Mouse (Mus musculus): ENCODE measurements around the gene Hook2. TPM values are rescaled to one million over a fixed set of nuclear protein-coding genes. Genes with fewer than 3 reads are reported as not detected.
A peak's percentile ranks its signal among the peaks of the same experiment; 100 is the strongest.

Hook2 gene
- total RNA-seq, 2 experiments from 2014 or later: 7.6 to 9.3 TPM

DNA sequence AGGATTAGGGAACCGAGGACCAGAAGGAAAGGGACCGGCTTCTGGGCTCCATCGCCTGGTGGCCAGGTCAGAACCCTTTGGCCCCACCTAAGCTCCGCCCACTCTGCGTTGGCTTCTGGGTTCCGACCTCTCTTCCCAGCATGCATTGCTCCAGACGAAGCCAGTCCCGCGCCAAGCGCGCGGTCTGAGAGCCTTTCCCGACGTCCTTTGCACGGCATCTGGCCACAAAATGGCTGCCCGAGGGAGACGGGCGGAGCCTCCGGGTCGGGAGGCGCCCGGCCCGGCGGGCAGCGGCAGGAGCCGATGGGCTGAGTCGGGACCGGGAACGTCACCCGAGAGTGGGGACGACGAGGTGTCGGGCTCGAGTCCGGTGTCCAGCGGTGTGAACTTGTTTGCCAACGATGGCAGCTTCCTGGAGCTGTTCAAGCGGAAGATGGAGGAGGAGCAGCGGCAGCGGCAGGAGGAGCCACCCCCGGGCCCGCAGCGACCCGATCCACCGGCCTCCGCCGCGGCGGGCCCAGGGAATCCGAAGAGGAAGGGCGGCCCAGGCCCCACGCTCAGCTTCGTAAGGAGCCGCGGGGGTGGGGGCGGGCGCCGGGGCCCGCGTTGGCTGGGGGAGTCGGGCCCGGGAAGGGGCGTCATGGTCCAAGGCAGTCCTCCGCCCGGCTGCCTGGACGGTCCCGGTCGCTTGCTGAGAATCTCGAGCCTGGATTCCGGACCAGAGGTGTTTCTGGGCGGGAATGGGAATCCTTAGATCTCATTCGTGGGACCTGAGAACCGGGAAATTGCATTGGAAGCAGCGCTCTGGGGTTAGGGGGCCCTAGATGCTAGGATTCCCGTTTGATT, 36.5 kb downstream of the Hook2 start, which contains the start of gene Trir:
Gene Trir (plus strand): TSS at position 154 of the 846 bp plus-strand sequence.
- DNase-seq (ENCODE audit: extremely low spot score in 1 of 2, low spot score in 1 of 2): peak; percentile 90 to 95

DNA sequence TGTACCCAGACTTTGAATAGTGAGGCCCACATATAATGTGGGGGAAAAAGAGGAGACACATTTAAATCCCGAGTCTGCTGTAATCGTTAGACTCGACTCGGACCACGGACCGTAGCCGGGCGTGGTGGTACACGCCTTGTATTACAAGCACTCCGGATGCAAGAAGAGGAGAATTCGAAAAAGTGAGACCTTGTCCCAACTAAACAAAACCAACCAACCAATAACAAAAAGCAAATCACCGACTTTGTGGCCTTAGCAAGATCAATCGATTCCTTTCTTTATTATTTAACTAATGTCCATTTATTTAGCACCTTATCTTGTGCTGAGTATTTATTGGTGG, 37.1 kb downstream of the Hook2 start:
- DNase-seq (ENCODE audit: extremely low spot score in 1 of 2, low spot score in 1 of 2): no peak

DNA sequence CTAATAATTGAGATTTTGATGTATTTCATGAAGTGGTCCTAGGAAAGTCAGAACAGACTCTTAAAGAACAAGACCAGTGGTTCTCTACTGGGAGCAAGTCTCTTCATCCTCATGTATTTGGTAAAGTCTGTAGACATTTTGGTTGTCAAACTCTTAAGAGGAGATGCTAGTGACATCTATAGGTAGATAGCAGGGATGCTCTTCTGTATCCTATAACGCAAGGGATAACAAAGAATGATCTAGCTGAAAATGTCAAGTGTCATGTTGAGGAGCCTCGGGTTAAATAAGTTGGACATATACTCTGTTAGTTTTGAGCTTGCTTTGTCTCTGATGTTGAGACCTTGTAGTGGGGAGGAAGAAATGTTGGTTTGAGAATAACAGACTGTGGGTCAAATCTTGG, 37.5 kb downstream of the Hook2 start:
- DNase-seq (ENCODE audit: extremely low spot score in 1 of 2, low spot score in 1 of 2): no peak

DNA sequence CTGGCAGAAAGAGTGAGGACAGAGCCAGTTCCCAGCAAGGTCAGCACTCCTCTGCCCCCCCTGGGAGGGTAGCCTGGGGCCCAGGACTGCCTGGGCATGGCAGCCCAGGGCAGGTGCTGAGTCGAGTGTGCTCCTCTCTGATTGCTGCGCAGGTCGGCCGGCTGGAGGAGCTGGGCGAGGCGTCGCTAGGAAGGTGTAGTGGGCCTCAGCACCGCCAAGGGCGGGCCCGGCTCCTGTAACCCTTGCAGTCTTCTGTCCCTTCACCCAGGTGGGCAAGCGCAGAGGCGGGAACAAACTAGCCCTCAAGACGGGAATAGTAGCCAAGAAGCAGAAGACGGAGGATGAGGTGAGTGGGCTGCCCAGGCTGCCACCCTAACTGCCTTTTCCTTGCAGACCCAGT, 38.9 kb downstream of the Hook2 start:
- no peak for DNase-seq (ENCODE audit: extremely low spot score in 1 of 2, low spot score in 1 of 2)

DNA sequence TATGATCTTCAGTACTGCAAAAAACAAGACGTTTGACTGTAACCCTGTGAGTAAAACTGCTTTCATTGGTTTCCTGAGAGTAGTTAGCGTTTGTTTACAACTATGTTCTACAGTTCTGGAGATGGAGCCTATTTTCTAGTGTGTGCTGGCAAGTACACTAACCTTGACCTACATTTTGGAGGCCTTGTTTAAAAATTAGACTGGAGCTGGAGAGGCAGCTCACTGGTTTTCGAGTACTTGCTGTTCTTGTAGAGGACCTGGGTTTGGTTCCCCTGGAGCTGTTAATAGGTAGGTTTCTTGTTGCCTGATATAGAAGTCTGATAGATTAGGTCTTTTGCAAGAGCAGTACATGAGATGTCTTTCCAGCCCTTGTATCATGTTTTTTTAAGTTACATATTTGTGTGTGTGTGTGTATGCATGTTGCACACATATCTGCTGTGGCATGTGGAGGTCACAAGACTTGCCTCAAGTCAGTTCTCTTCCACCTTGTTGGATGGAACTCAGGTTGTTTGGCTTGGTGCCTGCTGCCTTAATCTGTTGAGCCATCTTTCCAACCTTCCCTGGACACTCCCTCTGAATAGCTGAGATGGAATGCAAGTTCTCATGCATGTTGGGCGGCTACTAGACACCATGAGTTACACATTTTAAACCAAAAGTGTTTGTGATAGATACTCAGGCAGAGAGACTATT, 42.4 kb downstream of the Hook2 start:
- DNase-seq (ENCODE audit: extremely low spot score in 1 of 2, low spot score in 1 of 2): no peak

DNA sequence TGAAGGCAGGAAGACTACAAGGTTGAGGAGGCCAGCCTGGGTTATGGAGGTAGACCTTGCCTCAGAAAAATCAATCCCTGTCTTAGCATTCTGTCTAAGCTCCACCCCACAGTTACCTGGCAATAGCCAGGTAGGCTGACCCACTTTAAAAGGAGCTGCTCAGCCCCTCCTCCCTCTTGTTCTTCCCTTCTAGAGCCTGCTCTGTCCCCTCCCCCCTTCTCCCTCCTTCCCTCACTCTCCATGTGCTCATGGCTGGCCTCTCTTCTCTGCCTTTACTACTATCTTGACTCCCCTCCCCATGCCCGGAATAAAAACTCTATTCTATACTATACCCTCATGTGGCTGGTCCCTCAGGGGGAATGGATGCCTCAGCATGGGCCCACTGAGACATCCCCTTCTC, 43.5 kb downstream of the Hook2 start:
- no peak for DNase-seq (ENCODE audit: extremely low spot score in 1 of 2, low spot score in 1 of 2)

DNA sequence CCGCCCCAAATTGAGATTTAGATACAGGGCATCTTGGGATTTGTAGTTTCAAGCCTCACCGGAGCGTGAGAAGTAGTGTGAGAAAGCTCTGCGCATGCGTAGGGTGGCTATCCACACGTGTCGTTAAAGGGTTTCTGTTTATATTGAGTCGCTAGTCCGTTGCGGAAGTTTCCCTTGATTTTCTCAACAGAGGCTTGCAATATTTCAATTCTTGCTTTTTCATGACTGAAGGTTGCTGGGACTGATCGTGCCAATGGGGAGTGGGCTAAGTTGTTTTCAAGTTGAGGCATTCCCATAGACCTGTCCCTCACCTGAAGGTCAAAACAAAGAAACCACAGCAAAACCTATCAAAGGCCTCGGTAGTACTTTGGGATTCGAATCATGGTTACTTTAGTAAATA, 44.4 kb downstream of the Hook2 start:
- DNase-seq (ENCODE audit: extremely low spot score in 1 of 2, low spot score in 1 of 2): peak in 1 of 2 experiments; percentile 64

DNA sequence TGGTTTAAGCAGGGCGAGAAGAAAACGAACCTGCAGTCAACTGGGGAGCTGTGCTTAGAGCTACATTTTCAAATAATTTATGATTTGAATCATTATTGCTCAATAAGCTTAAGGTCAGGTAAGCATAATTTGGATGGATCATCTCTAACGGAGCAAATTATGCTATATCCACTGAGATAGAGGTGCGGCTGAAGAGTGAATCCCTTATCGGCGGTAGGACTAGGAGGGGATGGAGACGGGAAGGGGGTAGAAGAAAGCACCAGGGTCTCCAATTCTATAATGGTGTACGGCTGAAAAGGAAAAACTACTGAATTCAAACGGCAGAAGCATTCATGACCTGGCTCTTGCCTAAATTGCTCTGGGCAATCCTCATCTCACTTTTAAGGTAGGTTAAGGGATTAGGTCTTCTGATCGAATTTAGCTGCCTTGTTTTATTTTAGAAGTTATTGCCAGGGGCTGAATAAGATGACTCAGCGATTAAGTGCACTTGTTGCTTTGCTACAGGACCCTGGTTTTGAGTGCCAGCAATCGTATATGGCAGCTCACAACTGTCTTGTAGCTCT, 44.8 kb downstream of the Hook2 start:
- DNase-seq (ENCODE audit: extremely low spot score in 1 of 2, low spot score in 1 of 2): no peak

DNA sequence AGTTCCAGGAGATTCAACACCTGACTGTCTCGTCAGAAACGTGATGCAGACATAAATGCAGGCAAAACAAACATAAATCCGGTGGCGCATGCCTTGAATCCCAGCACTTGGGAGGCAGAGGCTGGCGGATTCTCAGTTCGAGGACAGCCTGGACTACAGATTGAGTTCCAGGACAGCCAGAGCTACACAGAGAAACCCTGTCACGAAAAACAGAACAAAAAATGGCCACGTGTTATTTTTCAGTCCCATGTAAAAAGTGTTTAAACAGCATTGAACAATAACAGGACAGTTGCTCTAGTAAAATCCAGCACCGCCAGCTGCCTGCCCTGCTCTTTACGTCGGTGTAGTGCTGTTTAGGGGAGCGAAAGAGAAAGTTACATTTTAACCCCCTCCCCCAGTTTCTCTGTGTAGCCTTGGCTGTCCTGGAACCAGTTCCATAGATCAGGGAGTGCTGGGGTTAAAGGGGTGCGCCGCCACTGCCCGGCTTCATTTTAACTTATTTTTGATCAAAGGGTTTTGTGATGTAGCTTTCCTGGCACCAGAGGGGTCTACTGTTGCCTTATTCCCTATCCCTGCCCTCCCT, 45.4 kb downstream of the Hook2 start:
- no peak for DNase-seq (ENCODE audit: extremely low spot score in 1 of 2, low spot score in 1 of 2)

DNA sequence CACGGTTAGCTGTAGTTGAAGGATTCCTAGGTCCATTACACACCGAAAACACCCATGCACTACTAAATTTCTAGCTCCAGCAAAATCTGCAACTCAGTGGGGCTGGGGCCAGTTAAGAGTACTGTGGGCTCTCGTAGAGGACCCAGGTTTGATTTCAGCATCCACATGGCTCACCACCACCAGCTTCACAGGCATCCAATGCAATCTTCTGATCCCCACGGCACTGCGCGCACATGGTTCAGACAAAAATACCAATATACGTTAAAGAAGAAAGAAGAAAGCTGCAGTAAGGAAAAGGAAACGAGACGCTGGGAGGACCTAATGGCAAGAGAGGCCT, 45.9 kb downstream of the Hook2 start:
- DNase-seq (ENCODE audit: extremely low spot score in 1 of 2, low spot score in 1 of 2): peak in 1 of 2 experiments; percentile 53

DNA sequence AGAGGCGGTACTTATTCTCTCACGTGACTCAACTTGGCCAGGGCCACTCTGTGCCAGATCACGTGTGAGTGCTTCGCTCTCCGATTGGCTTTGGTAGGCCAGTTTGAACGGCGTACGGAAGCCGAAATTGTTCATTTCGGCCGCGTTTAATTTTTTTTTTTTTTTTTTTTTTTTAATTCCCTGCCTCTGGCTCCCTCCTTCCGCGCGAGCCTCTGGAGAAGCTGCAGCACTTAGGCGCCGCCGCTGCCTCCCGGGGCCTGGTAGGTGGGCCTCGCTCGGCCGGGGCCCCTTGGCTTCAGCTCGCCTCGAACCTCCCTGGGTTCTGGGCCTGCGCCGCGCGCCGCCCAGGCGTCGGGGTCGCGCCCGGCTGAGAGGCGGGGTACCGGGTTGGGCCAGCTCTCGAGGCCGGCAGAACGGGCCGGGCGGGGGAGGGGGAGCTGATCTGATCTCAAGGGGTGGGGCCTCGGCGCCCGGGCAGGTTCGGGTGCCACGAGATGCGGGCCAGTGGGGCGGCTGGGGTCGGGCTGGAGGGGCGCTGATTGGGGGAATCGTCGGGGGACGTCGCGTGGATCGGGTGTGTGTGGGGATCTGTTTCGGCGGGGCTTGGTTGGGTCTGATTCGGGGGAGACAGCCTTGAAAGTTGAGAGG, 46.4 kb downstream of the Hook2 start, which contains the start of gene Tnpo2:
Gene Tnpo2 (plus strand): TSS at position 198 of the 648 bp plus-strand sequence.
- DNase-seq (ENCODE audit: extremely low spot score in 1 of 2, low spot score in 1 of 2): peak; percentile 73 to 78

DNA sequence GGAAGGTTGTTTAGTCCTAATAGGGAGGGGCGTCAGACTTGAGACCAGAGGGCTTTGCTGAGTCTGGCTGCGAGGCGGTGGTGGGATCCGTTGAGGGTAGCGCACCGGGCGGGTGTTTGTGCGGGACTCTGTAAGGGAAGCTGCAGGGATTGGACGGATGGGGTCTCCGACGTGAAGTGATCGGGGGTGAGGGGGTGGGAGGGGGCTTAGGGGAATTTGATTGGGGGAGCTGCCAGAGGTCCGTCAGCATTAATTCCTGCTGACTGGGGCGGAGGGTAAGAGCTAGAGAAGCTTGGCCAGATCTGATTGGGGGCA, 46.9 kb downstream of the Hook2 start:
- DNase-seq (ENCODE audit: extremely low spot score in 1 of 2, low spot score in 1 of 2): no peak

DNA sequence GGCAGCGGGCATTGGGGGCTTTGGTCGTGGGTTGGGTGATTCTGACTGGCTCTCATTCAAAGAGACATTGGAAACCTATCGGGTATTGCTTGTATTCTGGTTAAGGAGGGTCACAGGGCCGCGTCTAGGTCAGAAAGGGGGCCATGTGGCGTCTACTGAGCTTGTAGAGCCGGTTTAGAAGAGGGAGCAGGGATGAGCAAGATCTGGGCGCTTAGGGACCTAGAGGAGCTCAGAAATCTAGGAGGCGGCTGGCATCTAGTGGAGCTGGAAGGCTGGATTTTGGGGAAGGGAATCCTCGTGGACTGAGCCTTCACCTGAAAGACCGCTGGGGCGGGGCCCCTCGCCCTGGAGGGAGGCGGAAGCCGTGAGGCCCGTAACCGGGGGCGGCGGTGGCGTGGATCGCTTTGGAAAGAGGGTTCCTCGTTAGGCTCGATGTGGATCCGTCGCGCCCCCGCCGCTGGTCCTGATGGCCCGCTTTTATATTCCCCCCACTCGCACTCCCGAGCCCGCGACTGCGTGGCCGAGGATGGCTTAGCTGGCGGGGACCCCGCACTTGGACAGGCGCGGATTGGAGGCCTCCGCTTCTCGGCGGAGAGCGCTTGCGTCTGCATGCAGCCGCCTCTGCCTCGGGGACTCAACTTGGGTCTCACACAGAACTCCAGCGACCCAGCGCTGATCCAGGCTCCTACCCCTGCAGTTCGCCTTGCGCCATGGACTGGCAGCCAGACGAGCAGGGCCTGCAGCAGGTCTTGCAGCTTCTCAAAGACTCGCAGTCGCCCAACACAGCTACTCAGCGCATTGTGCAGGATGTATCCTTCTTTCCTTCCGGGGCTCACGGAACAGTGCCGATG, 47.5 kb downstream of the Hook2 start:
- peak; percentile 43 to 46 for DNase-seq (ENCODE audit: extremely low spot score in 1 of 2, low spot score in 1 of 2)

DNA sequence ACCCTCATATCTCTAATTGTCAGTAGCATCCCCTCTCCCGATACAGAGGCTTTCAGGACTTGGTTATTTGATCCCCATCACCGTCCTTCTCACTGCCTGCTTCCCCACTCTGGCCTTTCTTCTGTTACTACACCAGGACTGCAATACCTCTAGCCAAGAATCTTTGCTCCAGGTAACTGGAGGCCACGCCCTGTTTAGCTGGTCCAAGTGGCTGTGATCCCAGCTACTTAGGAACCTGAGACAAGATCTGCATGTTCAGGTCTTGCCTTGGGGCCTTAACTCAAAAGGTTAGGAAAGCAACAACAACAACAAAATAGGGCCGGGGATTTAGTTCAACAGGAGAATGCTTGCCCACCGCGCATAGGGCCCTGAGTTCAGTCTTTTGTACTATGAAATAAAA, 53.2 kb downstream of the Hook2 start:
- DNase-seq (ENCODE audit: extremely low spot score in 1 of 2, low spot score in 1 of 2): no peak

Other genes starting within 250 kb of the Hook2 start
- 100 to 1,000 TPM; 406 to 477 TPM for gene Nfix, start 190.3 kb upstream of the Hook2 start, total RNA-seq (2021)
- gene Dand5, start 167.8 kb upstream of the Hook2 start, total RNA-seq (2021): 10 to 100 TPM in 1 of 2 experiments, 1 to 10 TPM in 1; 9.3 to 10.6 TPM
- gene Gadd45gip1, start 159.1 kb upstream of the Hook2 start, total RNA-seq (2021): 10 to 100 TPM; 23.7 to 27.3 TPM
- 10 to 100 TPM; 67.0 to 69.7 TPM for gene Rad23a, start 149.9 kb upstream of the Hook2 start, total RNA-seq (2021)
- 100 to 1,000 TPM; 473 to 552 TPM for gene Calr, start 143.7 kb upstream of the Hook2 start, total RNA-seq (2021)
- 10 to 100 TPM; 52.4 to 53.3 TPM for gene Farsa, start 133.6 kb upstream of the Hook2 start, total RNA-seq (2021)
- gene Syce2, start 118.5 kb upstream of the Hook2 start, total RNA-seq (2021): 10 to 100 TPM; 16.5 to 18.0 TPM
- 10 to 100 TPM; 32.4 to 39.7 TPM for gene Gcdh, start 96.7 kb upstream of the Hook2 start, total RNA-seq (2021)
- under 1 TPM in 1 of 2 experiments, not detected in 1; 0.17 TPM for gene Klf1, start 88.7 kb upstream of the Hook2 start, total RNA-seq (2021)
- 1 to 10 TPM; 3.7 to 4.3 TPM for gene Dnase2a, start 82.0 kb upstream of the Hook2 start, total RNA-seq (2021)
- 100 to 1,000 TPM in 1 of 2 experiments, 10 to 100 TPM in 1; 75.7 to 100 TPM for gene Mast1, start 53.2 kb upstream of the Hook2 start, total RNA-seq (2021)
- gene Rtbdn, start 43.6 kb upstream of the Hook2 start, total RNA-seq (2021): 1 to 10 TPM in 1 of 2 experiments, under 1 TPM in 1; 0.47 to 1.3 TPM
- gene Gm49661, start 21.2 kb upstream of the Hook2 start, total RNA-seq (2021): not detected
- 100 to 1,000 TPM; 335 to 353 TPM for gene Prdx2, start 21.0 kb upstream of the Hook2 start, total RNA-seq (2021)
- 10 to 100 TPM; 37.1 to 41.5 TPM for gene Rnaseh2a, start 20.8 kb upstream of the Hook2 start, total RNA-seq (2021)
- gene Junb, start 11.9 kb upstream of the Hook2 start, total RNA-seq (2021): 10 to 100 TPM; 67.9 to 68.8 TPM
- not detected for gene Best2, start 23.9 kb downstream of the Hook2 start, total RNA-seq (2021)
- 100 to 1,000 TPM; 116 to 128 TPM for gene Asna1, start 34.7 kb downstream of the Hook2 start, total RNA-seq (2021)
- 100 to 1,000 TPM; 130 to 144 TPM for gene Trir, start 36.2 kb downstream of the Hook2 start, total RNA-seq (2021)
- gene Tnpo2, start 46.3 kb downstream of the Hook2 start, total RNA-seq (2021): 100 to 1,000 TPM; 145 to 159 TPM
- gene Fbxw9, start 69.5 kb downstream of the Hook2 start, total RNA-seq (2021): 10 to 100 TPM; 19.7 to 27.8 TPM
- gene Gm5741, start 77.4 kb downstream of the Hook2 start, total RNA-seq (2021): not detected
- 10 to 100 TPM; 57.7 to 62.0 TPM for gene Dhps, start 81.2 kb downstream of the Hook2 start, total RNA-seq (2021)
- 10 to 100 TPM; 57.7 to 69.0 TPM for gene Wdr83os, start 90.1 kb downstream of the Hook2 start, total RNA-seq (2021)
- gene Wdr83, start 90.7 kb downstream of the Hook2 start, total RNA-seq (2021): 10 to 100 TPM; 28.7 to 32.3 TPM
- 10 to 100 TPM; 36.1 to 41.8 TPM for gene Man2b1, start 92.7 kb downstream of the Hook2 start, total RNA-seq (2021)
- 1 to 10 TPM; 7.0 to 7.1 TPM for gene Zfp791, start 132.5 kb downstream of the Hook2 start, total RNA-seq (2021)
- gene Cks1brt, start 161.3 kb downstream of the Hook2 start, total RNA-seq (2021): not detected
- not detected for gene Olfr371, start 235.4 kb downstream of the Hook2 start, total RNA-seq (2021)

Data from layer of hippocampus, postnatal 25 days (tissue).